ENCODE assay signal across 25 mouse cellular contexts in genomic region chr16:5425908-5426307, GRCm38 (mm10).
DNase-seq lines count a peak whose midpoint lies in the region; ATAC-seq lines count a peak whose summit lies in the region.
"Had no signal": no experiment of that assay in that cellular context is flagged by ENCODE, and none has a peak within 500 bp of the region (broad histone marks: within the 10 kb centered on the region; RNA-seq: fewer than 3 reads in every experiment).

No protein-coding gene starts in this region.

- H3K27ac ChIP-seq in midbrain, embryonic 11.5 days (ENCODE audit: low read depth, low read length), result no peak overlapping the region
- H3K27ac ChIP-seq in heart, embryonic 12.5 days (ENCODE audit: poor library complexity, severe bottlenecking), result no peak overlapping the region
- H3K27ac ChIP-seq: embryonic facial prominence, embryonic 10.5 days; embryonic facial prominence, embryonic 12.5 days; forebrain, embryonic 10.5 days; forebrain, embryonic 12.5 days had no signal

- H3K4me1 ChIP-seq in midbrain, embryonic 11.5 days (ENCODE audit: control insufficient read depth, insufficient read depth, low read length), result no peaks in the 10 kb centered on the region
- H3K4me1 ChIP-seq in heart, embryonic 12.5 days (replicated peaks), result peaks cover 12% of the 10 kb centered on the region; the same call in 1 of the 2 replicates
- H3K4me1 ChIP-seq: embryonic facial prominence, embryonic 10.5 days; embryonic facial prominence, embryonic 12.5 days; forebrain, embryonic 10.5 days; forebrain, embryonic 12.5 days had no signal

- ATAC-seq in activated CD4-positive, CD25-positive, alpha-beta regulatory T cell, adult 4 months, result peak; percentile 73
- peak; percentile 44 to 74 for ATAC-seq in hematopoietic stem cell, adult 5-6 weeks (replicated peaks in 1 of 2; ENCODE audit: insufficient read depth in 1 of 2, low FRiP score in 2 of 2, low TSS enrichment in 1 of 2, low read depth in 1 of 2, poor library complexity in 2 of 2, severe bottlenecking in 2 of 2)
- no peak for ATAC-seq in midbrain, embryonic 11.5 days (ENCODE audit: low FRiP score)
- no peak for ATAC-seq in erythroid progenitor cell, adult 5-6 weeks (replicated peaks; ENCODE audit: low FRiP score, poor library complexity, severe bottlenecking)
- ATAC-seq in heart, embryonic 12.5 days (ENCODE audit: insufficient number of reproducible peaks, low FRiP score), result no peak
- ATAC-seq: forebrain, embryonic 14.5 days; forebrain, postnatal 0 days; Patski had no signal

- WGBS in midbrain, embryonic 11.5 days, result 92% methylated on average over 2 of the region's 2 CpGs
- 80% methylated on average over 2 of the region's 2 CpGs for WGBS in heart, embryonic 12.5 days

- no peak overlapping the region for H3K9ac ChIP-seq in midbrain, embryonic 11.5 days (ENCODE audit: low read length)
- H3K9ac ChIP-seq in heart, embryonic 12.5 days, result no peak overlapping the region
- H3K9ac ChIP-seq: embryonic facial prominence, embryonic 12.5 days; forebrain, embryonic 12.5 days; forebrain, postnatal 0 days had no signal

- no peaks in the 10 kb centered on the region for H3K36me3 ChIP-seq in midbrain, embryonic 11.5 days (ENCODE audit: control insufficient read depth, insufficient read depth, low read length)
- no peaks in the 10 kb centered on the region for H3K36me3 ChIP-seq in heart, embryonic 12.5 days
- H3K36me3 ChIP-seq: embryonic facial prominence, embryonic 10.5 days; embryonic facial prominence, embryonic 12.5 days; forebrain, embryonic 10.5 days; forebrain, embryonic 12.5 days; G1E had no signal

- no peaks in the 10 kb centered on the region for H3K27me3 ChIP-seq in midbrain, embryonic 11.5 days (ENCODE audit: control insufficient read depth, insufficient read depth, low read length)
- H3K27me3 ChIP-seq in heart, embryonic 12.5 days (replicated peaks), result no peaks in the 10 kb centered on the region
- H3K27me3 ChIP-seq: embryonic facial prominence, embryonic 12.5 days; forebrain, embryonic 12.5 days; Patski had no signal

- peak; percentile 35 for DNase-seq in CD4-positive, CD25-positive, alpha-beta regulatory T cell, adult 2 months (ENCODE audit: low read depth, low spot score)
- DNase-seq in midbrain, embryonic 11.5 days (ENCODE audit: low spot score, missing footprints), result no peak
- DNase-seq in frontal cortex, postnatal 14 days (ENCODE audit: low spot score in 2 of 2), result no peak
- DNase-seq: adrenal gland, adult 2 months; adrenal gland, postnatal 10 days; adrenal gland, postnatal 25 days; B cell, adult 2 months; cerebellum, adult 11 months; cerebellum, adult 18-20 months; cerebellum, adult 8-10 months; cerebellum, adult 9-11 months; cerebellum, postnatal 14 days; cerebellum, postnatal 36 days; forebrain, postnatal 0 days had no signal

- H3K9me3 ChIP-seq in midbrain, embryonic 11.5 days (ENCODE audit: control insufficient read depth, low read length), result no peaks in the 10 kb centered on the region
- H3K9me3 ChIP-seq in heart, embryonic 12.5 days (replicated peaks), result no peaks in the 10 kb centered on the region
- H3K9me3 ChIP-seq: embryonic facial prominence, embryonic 10.5 days; embryonic facial prominence, embryonic 12.5 days; forebrain, embryonic 10.5 days; forebrain, embryonic 12.5 days had no signal

- H3K4me3 ChIP-seq in midbrain, embryonic 11.5 days (ENCODE audit: low read depth, low read length), result no peak overlapping the region
- no peak overlapping the region for H3K4me3 ChIP-seq in heart, embryonic 12.5 days
- H3K4me3 ChIP-seq: embryonic facial prominence, embryonic 10.5 days; embryonic facial prominence, embryonic 12.5 days; forebrain, embryonic 10.5 days; forebrain, embryonic 12.5 days had no signal

- H3K4me2 ChIP-seq in midbrain, embryonic 11.5 days, result no peak overlapping the region
- H3K4me2 ChIP-seq in heart, embryonic 12.5 days, result no peak overlapping the region
- H3K4me2 ChIP-seq: embryonic facial prominence, embryonic 12.5 days; forebrain, embryonic 12.5 days had no signal

Comparison
In these comparisons a context has a peak if more than half of its experiments do, and no peak if none do; other contexts are left out.
1. ATAC-seq: peak in activated CD4-positive, CD25-positive, alpha-beta regulatory T cell, adult 4 months (single experiment) and hematopoietic stem cell, adult 5-6 weeks (2 of 2); none in midbrain, embryonic 11.5 days (single experiment), erythroid progenitor cell, adult 5-6 weeks (single experiment) and heart, embryonic 12.5 days (single experiment).